Mouse (Mus musculus): ENCODE measurements around the gene Itga9.

DNA sequence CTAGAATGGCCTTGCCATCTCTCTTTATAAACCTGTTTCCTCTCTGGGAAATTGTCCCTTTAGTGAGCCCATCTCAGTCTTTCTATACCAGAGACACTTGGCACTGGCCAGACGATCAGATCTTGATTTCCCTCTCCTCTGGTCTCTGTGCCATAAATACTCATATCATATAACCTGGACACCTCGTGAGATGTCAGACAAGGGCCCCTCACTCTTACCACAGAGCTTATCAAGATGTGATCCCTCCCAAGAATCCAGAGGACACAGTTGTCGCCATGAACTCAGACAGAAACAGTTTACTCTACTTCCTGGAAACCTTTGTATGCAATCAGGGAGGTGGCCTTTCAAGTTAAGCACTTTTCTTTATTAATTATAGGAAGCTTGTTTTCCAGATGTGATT, 127.1 kb downstream of the Itga9 start:
- TF ChIP-seq EP300 (IDR thresholded peaks at IDR 0.05; ENCODE audit: low read depth) (no peak), CTCF (IDR thresholded peaks at IDR 0.05; ENCODE audit: low read depth) (no peak)

All from heart, postnatal 0 days (tissue).